Mouse (Mus musculus) gastrocnemius, postnatal 36 days (tissue): ENCODE measurements around the gene Thrsp. TPM values are rescaled to one million over a fixed set of nuclear protein-coding genes. Genes with fewer than 3 reads are reported as not detected.

Experiments used
- DNase-seq, 2 experiments: peaks; one replicate each; pipeline ENCODE4 v3.0.0; 2022
- intact Hi-C: fragments of 180-260 bp; cut with DNase I; formaldehyde crosslinking; loops from one replicate; pipeline ENCODE4 v1.15.1; 2025
- total RNA-seq, 2 experiments: library from RNA; stranded (reverse); gene quantifications; 2 replicates each; pipeline ENCODE4 v1.2.3; 2021

Thrsp gene
- total RNA-seq, 2 experiments from 2014 or later = 15.4 to 23.9 TPM

- DNase-seq = no peak
- intact Hi-C loops = no loop called here
Observed at GRCm38 (mm10) chr7:97383496-97384132, 33.9 kb downstream of the Thrsp start.

GRCm38 (mm10) chr7:97382661-97383060, 34.9 kb downstream of the Thrsp start:
- intact Hi-C loops = no loop called here

GRCm38 (mm10) chr7:97380500-97381123, 36.9 kb downstream of the Thrsp start:
- intact Hi-C loops = no loop called here
- no peak for DNase-seq

More at GRCm38 (mm10) chr7:97382661-97383060, 34.9 kb downstream of the Thrsp start:
- DNase-seq = no peak

- intact Hi-C loops = no loop called here
Observed at GRCm38 (mm10) chr7:97379304-97379703, 38.2 kb downstream of the Thrsp start.

GRCm38 (mm10) chr7:97375906-97376305, 41.6 kb downstream of the Thrsp start:
- DNase-seq = no peak
- intact Hi-C loops = no loop called here

More at GRCm38 (mm10) chr7:97379304-97379703, 38.2 kb downstream of the Thrsp start:
- DNase-seq = no peak

- intact Hi-C loops = no loop called here
- no peak for DNase-seq
Observed at GRCm38 (mm10) chr7:97375101-97375500, 42.4 kb downstream of the Thrsp start.

GRCm38 (mm10) chr7:97365887-97366286, 51.6 kb downstream of the Thrsp start:
- DNase-seq = no peak
- intact Hi-C loops = no loop called here

Other genes with a start within 250 kb of the Thrsp start
- under 1 TPM; 0.74 to 0.94 TPM for gene Usp35, start 85.7 kb downstream of the Thrsp start, total RNA-seq
- 1 to 10 TPM; 2.6 to 3.1 TPM for gene Kctd21, start 85.4 kb downstream of the Thrsp start, total RNA-seq
- gene Alg8, start 46.1 kb downstream of the Thrsp start, total RNA-seq = 1 to 10 TPM; 3.0 to 3.4 TPM
- gene Ndufc2, start 17.7 kb downstream of the Thrsp start, total RNA-seq = 100 to 1,000 TPM; 297 to 299 TPM
- gene Kctd14, start 33.6 kb upstream of the Thrsp start, total RNA-seq = not detected
- gene Ints4, start 63.2 kb upstream of the Thrsp start, total RNA-seq = 10 to 100 TPM; 21.6 to 23.2 TPM
- 100 to 1,000 TPM; 110 to 120 TPM for gene Aamdc, start 161.8 kb upstream of the Thrsp start, total RNA-seq
- gene Rsf1, start 162.2 kb upstream of the Thrsp start, total RNA-seq = 10 to 100 TPM; 11.9 to 13.4 TPM